Mouse (Mus musculus) small intestine, adult 2 months (tissue): ENCODE measurements around the gene Hax1.

Experiments used
- CTCF ChIP-seq: fragments of 200-500 bp; IDR thresholded peaks from 2 replicates; pipeline ENCODE4 v1.5.1; 2012; ENCODE audit warnings: low read depth, mild to moderate bottlenecking, control low read depth, inconsistent platforms, low read length, moderate library complexity, mixed read lengths; ENCODE audit not compliant: insufficient replicate concordance, insufficient read length; ENCODE audit errors: extremely low read depth
- POLR2A ChIP-seq: fragments of 200-500 bp; IDR thresholded peaks from 2 replicates; pipeline ENCODE4 v1.6.1; 2012; ENCODE audit warnings: low read depth, mild to moderate bottlenecking, control low read depth, inconsistent platforms, low read length, moderate library complexity

- TF ChIP-seq CTCF (no peak), POLR2A (no peak)
Observed at GRCm38 (mm10) chr3:89962751-89963220, 35.8 kb downstream of the Hax1 start.
